Mouse (Mus musculus): ENCODE measurements at regions not wholly inside any gene's neighbourhood (a gene's known extent, or its start where the extent isn't known, plus 50 kb on each side); places are given as distances from the start of the nearest gene placed in this dataset.

DNA sequence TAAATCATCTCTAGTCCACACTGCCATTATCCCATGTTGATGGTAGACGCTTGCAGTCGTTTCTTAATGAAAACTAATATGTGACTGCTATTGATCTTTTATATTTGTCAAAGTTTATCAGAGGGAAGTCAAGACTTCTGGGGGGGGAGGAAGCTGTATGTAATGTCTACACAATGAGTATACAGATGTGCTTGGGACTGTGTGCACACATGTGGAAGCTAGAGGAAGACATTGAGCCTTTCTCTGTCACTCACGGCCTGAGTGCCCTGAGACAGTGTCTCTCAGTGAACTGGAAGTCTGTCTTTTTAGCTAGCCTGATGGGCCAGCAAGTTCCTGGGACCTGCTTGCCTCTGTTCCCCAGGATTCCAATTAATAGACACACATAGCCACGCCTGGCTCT is 366.7 kb upstream of the Gm26657 start:
- H3K27me3 ChIP-seq (ENCODE audit: control insufficient read depth, insufficient read depth, insufficient read length), result no peaks in the 10 kb centered on the region
- H3ac ChIP-seq (ENCODE audit: control insufficient read depth, insufficient read length), result no peak overlapping the region
- no peak overlapping the region for H3K4me3 ChIP-seq
- no peaks in the 10 kb centered on the region for H3K36me3 ChIP-seq (ENCODE audit: control insufficient read depth, insufficient read depth)
- H3K4me2 ChIP-seq (ENCODE audit: low read depth), result peak overlapping the region; percentile 80
- no peak for TF ChIP-seq USF1 (IDR thresholded peaks at IDR 0.05; ENCODE audit: low read depth)
- H3K79me2 ChIP-seq (ENCODE audit: control insufficient read depth, insufficient read depth), result no peaks in the 10 kb centered on the region

DNA sequence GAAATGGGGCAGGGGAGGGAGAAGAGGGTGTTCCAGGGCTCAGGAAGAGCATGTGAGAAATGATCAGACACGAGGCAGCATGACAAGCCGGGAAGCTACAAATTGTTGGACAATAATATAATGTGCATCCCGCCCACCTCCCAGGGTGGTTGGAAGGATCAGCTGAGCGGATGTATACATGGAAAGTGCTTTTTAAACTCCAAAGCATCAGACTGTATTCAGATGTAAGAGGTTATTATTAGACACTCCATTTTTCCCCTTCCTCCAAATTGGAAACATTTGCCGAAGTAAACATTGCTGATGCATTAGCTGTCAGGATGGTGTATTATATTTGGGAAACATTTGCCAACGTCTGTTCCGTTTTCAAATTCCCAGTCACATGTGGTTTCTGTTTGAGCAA is 367.2 kb upstream of the Gm26657 start:
- no peak for TF ChIP-seq POLR2AphosphoS2 (IDR thresholded peaks at IDR 0.05; ENCODE audit: insufficient read length, low read depth)
- no peak for TF ChIP-seq SRF (IDR thresholded peaks at IDR 0.05; ENCODE audit: control insufficient read depth, insufficient read length, low read depth)
- no peak for TF ChIP-seq TCF12 (IDR thresholded peaks at IDR 0.05; ENCODE audit: insufficient read depth, poor library complexity, severe bottlenecking)
- TF ChIP-seq CEBPB (IDR thresholded peaks at IDR 0.05; ENCODE audit: insufficient read depth, poor library complexity, severe bottlenecking), result no peak
- no peak for TF ChIP-seq E2F4 (IDR thresholded peaks at IDR 0.05; ENCODE audit: insufficient read depth)
- TF ChIP-seq MAX (IDR thresholded peaks at IDR 0.05; ENCODE audit: low read depth), result no peak
- no peak for TF ChIP-seq POLR2A (IDR thresholded peaks at IDR 0.05; ENCODE audit: insufficient read length, low read depth)
- TF ChIP-seq MYOD1 (IDR thresholded peaks at IDR 0.05; ENCODE audit: control insufficient read depth in 1 of 3, insufficient read length in 2 of 3, low read depth in 2 of 3), result no peak
- TF ChIP-seq TCF3 (IDR thresholded peaks at IDR 0.05; ENCODE audit: insufficient read length, low read depth), result no peak
- no peak for TF ChIP-seq USF1 (IDR thresholded peaks at IDR 0.05; ENCODE audit: low read depth)
- no peak for TF ChIP-seq MYOG (IDR thresholded peaks at IDR 0.05; ENCODE audit: control insufficient read depth in 1 of 3, insufficient read depth in 1 of 3, insufficient read length in 2 of 3, low read depth in 2 of 3)
- TF ChIP-seq REST (IDR thresholded peaks at IDR 0.05; ENCODE audit: insufficient read depth, insufficient read length), result no peak
- no peaks in the 10 kb centered on the region for H3K27me3 ChIP-seq (ENCODE audit: control insufficient read depth, insufficient read depth, insufficient read length)
- no peak overlapping the region for H3K4me3 ChIP-seq
- H3K36me3 ChIP-seq (ENCODE audit: control insufficient read depth, insufficient read depth), result no peaks in the 10 kb centered on the region
- no peak overlapping the region for H3ac ChIP-seq (ENCODE audit: control insufficient read depth, insufficient read length)
- no peaks in the 10 kb centered on the region for H3K79me2 ChIP-seq (ENCODE audit: control insufficient read depth, insufficient read depth)
- H3K4me2 ChIP-seq (ENCODE audit: low read depth), result no peak overlapping the region

DNA sequence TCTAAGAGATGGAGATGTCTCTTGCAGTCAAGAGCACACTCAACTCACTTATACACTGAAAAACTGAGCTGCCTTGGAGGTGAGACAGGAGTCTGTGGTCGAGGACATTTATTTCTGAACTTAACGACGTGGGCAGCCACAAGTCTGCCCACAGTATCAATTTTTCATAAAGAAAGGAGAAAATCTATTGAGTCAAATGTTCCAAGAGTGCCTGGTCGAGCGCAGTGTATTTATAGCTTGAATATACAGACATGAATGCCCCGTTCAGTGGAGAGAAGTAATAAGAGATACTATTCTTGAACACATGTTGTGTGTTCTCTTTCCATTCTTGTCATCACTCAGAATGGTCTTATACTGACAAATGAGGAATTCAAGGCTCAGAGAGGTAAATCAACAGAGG is 375.3 kb upstream of the Gm26657 start:
- H3K27me3 ChIP-seq (ENCODE audit: control insufficient read depth, insufficient read depth, insufficient read length), result no peaks in the 10 kb centered on the region
- H3ac ChIP-seq (ENCODE audit: control insufficient read depth, insufficient read length), result no peak overlapping the region
- no peaks in the 10 kb centered on the region for H3K36me3 ChIP-seq (ENCODE audit: control insufficient read depth, insufficient read depth)
- no peaks in the 10 kb centered on the region for H3K79me2 ChIP-seq (ENCODE audit: control insufficient read depth, insufficient read depth)
- TF ChIP-seq MYOD1 (IDR thresholded peaks at IDR 0.05; ENCODE audit: control insufficient read depth in 1 of 3, insufficient read length in 2 of 3, low read depth in 2 of 3) (no peak), CEBPB (IDR thresholded peaks at IDR 0.05; ENCODE audit: insufficient read depth, poor library complexity, severe bottlenecking) (no peak), MYOG (IDR thresholded peaks at IDR 0.05; ENCODE audit: control insufficient read depth in 1 of 3, insufficient read depth in 1 of 3, insufficient read length in 2 of 3, low read depth in 2 of 3) (no peak), MAX (IDR thresholded peaks at IDR 0.05; ENCODE audit: low read depth) (no peak), POLR2AphosphoS2 (IDR thresholded peaks at IDR 0.05; ENCODE audit: insufficient read length, low read depth) (no peak), SRF (IDR thresholded peaks at IDR 0.05; ENCODE audit: control insufficient read depth, insufficient read length, low read depth) (no peak), POLR2A (IDR thresholded peaks at IDR 0.05; ENCODE audit: insufficient read length, low read depth) (no peak), REST (IDR thresholded peaks at IDR 0.05; ENCODE audit: insufficient read depth, insufficient read length) (no peak), USF1 (IDR thresholded peaks at IDR 0.05; ENCODE audit: low read depth) (no peak), TCF12 (IDR thresholded peaks at IDR 0.05; ENCODE audit: insufficient read depth, poor library complexity, severe bottlenecking) (no peak)
- H3K4me3 ChIP-seq, result no peak overlapping the region
- no peak overlapping the region for H3K4me2 ChIP-seq (ENCODE audit: low read depth)

DNA sequence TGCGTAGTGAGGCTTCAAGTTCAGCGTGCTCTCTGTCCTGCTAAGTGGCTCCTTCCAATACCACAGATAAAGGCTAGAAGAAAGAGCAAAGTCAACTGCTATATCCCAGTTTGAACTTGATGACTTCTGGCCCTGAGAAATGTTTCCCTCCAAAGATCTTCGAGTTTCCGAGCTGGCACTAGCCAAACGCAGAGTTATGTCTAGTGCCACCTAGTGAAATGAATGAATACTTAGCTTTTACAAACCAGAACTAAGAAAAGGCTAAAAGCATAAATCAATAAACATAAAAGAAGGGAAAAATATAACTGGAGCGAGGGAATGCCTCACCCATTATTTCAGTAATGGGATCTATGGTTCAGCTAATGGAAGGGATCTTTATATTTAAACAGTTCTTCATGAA is 377.7 kb upstream of the Gm26657 start:
- no peaks in the 10 kb centered on the region for H3K27me3 ChIP-seq (ENCODE audit: control insufficient read depth, insufficient read depth, insufficient read length)
- H3ac ChIP-seq (ENCODE audit: control insufficient read depth, insufficient read length), result no peak overlapping the region
- no peaks in the 10 kb centered on the region for H3K79me2 ChIP-seq (ENCODE audit: control insufficient read depth, insufficient read depth)
- H3K4me2 ChIP-seq (ENCODE audit: low read depth), result no peak overlapping the region
- H3K36me3 ChIP-seq (ENCODE audit: control insufficient read depth, insufficient read depth), result no peaks in the 10 kb centered on the region
- no peak overlapping the region for H3K4me3 ChIP-seq
- TF ChIP-seq CEBPB (IDR thresholded peaks at IDR 0.05; ENCODE audit: insufficient read depth, poor library complexity, severe bottlenecking) (no peak), MAX (IDR thresholded peaks at IDR 0.05; ENCODE audit: low read depth) (no peak), SRF (IDR thresholded peaks at IDR 0.05; ENCODE audit: control insufficient read depth, insufficient read length, low read depth) (no peak)

DNA sequence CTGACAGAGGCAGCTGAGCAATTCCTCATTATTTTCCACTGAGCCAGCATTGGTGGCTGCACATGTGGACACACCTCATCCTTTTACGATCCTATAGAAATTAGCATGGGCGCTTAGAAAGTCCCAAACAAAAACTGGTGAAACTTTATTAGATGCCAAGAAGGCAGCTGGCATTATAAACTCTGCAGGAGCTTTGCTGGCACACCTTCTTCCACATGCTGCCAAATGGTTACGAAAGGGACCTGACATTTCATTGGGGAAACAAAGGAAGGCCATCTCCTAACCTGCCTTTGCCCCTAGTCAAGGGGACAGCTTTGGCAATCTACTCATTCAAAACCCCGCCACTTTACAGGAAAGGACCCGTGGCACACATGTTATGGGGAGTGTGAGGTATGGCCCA is 390.7 kb upstream of the Gm26657 start:
- H3K4me2 ChIP-seq (ENCODE audit: low read depth), result no peak overlapping the region

More for the DNA sequence above, 390.7 kb upstream of the Gm26657 start:
- H3K4me3 ChIP-seq, result no peak overlapping the region
- TF ChIP-seq CEBPB (IDR thresholded peaks at IDR 0.05; ENCODE audit: insufficient read depth, poor library complexity, severe bottlenecking), result no peak
- no peak for TF ChIP-seq POLR2A (IDR thresholded peaks at IDR 0.05; ENCODE audit: insufficient read length, low read depth)
- no peak for TF ChIP-seq POLR2AphosphoS2 (IDR thresholded peaks at IDR 0.05; ENCODE audit: insufficient read length, low read depth)
- no peak for TF ChIP-seq USF1 (IDR thresholded peaks at IDR 0.05; ENCODE audit: low read depth)
- no peak for TF ChIP-seq SRF (IDR thresholded peaks at IDR 0.05; ENCODE audit: control insufficient read depth, insufficient read length, low read depth)
- H3K79me2 ChIP-seq (ENCODE audit: control insufficient read depth, insufficient read depth), result no peaks in the 10 kb centered on the region
- H3K27me3 ChIP-seq (ENCODE audit: control insufficient read depth, insufficient read depth, insufficient read length), result no peaks in the 10 kb centered on the region
- H3ac ChIP-seq (ENCODE audit: control insufficient read depth, insufficient read length), result no peak overlapping the region
- H3K36me3 ChIP-seq (ENCODE audit: control insufficient read depth, insufficient read depth), result no peaks in the 10 kb centered on the region

Measured in myocyte (in vitro differentiated cells).